In genomic region chr13:64322561-64323281, GRCm38 (mm10) we compare ENCODE assay signal across 21 mouse cellular contexts.
"Had no signal": no experiment of that assay in that cellular context is flagged by ENCODE, and none has a peak within 500 bp of the region (broad histone marks: within the 10 kb centered on the region; RNA-seq: fewer than 3 reads in every experiment).

No protein-coding gene starts in this region.

- H3K4me2 ChIP-seq: limb, embryonic 13.5 days; liver, embryonic 12.5 days; liver, embryonic 15.5 days; lung, embryonic 15.5 days; midbrain, embryonic 12.5 days; midbrain, embryonic 15.5 days; neural tube, embryonic 13.5 days; stomach, embryonic 15.5 days had no signal

- H3K4me1 ChIP-seq: limb, embryonic 10.5 days; limb, embryonic 13.5 days; liver, embryonic 15.5 days; lung, embryonic 15.5 days; midbrain, embryonic 12.5 days; midbrain, embryonic 15.5 days; neural tube, embryonic 13.5 days; stomach, embryonic 15.5 days had no signal

- H3K27me3 ChIP-seq: limb, embryonic 13.5 days; liver, embryonic 12.5 days; liver, embryonic 15.5 days; lung, embryonic 15.5 days; midbrain, embryonic 12.5 days; midbrain, embryonic 15.5 days; neural tube, embryonic 13.5 days; stomach, embryonic 15.5 days had no signal

- DNase-seq: kidney, adult 9 months; kidney, postnatal 14 days; kidney, postnatal 4 days; liver; lung, adult 18-20 months; lung, postnatal 10 days; lung, postnatal 36 days; retina, postnatal 1 day; right cerebral cortex, postnatal 25 days; spleen, adult 18-20 months; thymus, postnatal 25 days had no signal

- H3K36me3 ChIP-seq: limb, embryonic 10.5 days; limb, embryonic 13.5 days; liver, embryonic 12.5 days; liver, embryonic 15.5 days; lung, embryonic 15.5 days; midbrain, embryonic 12.5 days; midbrain, embryonic 15.5 days; neural tube, embryonic 13.5 days; stomach, embryonic 15.5 days had no signal

- ATAC-seq: liver, embryonic 12.5 days; midbrain, embryonic 15.5 days had no signal

- H3K27ac ChIP-seq: limb, embryonic 10.5 days; limb, embryonic 13.5 days; liver, embryonic 12.5 days; liver, embryonic 15.5 days; lung, embryonic 15.5 days; midbrain, embryonic 12.5 days; midbrain, embryonic 15.5 days; neural tube, embryonic 13.5 days; stomach, embryonic 15.5 days had no signal

- H3K9me3 ChIP-seq: limb, embryonic 10.5 days; limb, embryonic 13.5 days; liver, embryonic 12.5 days; liver, embryonic 15.5 days; lung, embryonic 15.5 days; midbrain, embryonic 12.5 days; midbrain, embryonic 15.5 days; neural tube, embryonic 13.5 days; stomach, embryonic 15.5 days had no signal

- H3K9ac ChIP-seq: limb, embryonic 13.5 days; liver, embryonic 12.5 days; liver, embryonic 15.5 days; lung, embryonic 15.5 days; midbrain, embryonic 12.5 days; midbrain, embryonic 15.5 days; neural tube, embryonic 13.5 days; stomach, embryonic 15.5 days had no signal

- H3K4me3 ChIP-seq: limb, embryonic 10.5 days; limb, embryonic 13.5 days; liver, embryonic 12.5 days; liver, embryonic 15.5 days; lung, embryonic 15.5 days; midbrain, embryonic 12.5 days; midbrain, embryonic 15.5 days; myocyte; neural tube, embryonic 13.5 days; stomach, embryonic 15.5 days had no signal
